ENCODE assay signal across 24 mouse cellular contexts in the genomic region with DNA sequence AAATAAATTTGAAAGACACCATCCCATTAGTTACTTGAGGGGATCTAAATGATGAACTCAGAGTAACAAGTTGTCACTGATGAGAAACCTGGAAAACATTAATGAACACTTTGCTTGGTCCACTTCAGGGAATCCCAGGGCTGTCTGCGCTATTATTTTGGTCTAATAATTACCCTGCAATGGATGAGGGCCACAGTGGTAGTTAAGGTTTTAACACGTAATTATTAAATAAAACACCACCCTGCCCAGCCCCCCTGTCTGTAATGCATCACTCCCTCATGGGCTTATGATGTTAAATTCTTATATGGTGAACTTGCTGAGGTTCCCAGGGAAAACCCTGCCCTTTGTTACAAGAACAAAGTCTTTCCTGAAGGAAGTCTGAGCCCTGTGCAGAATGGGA.
"Had no signal": no experiment of that assay in that cellular context is flagged by ENCODE, and none has a peak within 500 bp of the region (broad histone marks: within the 10 kb centered on the region; RNA-seq: fewer than 3 reads in every experiment).

No protein-coding gene starts in this region.

- H3K27ac ChIP-seq: heart, adult 2 months; heart, embryonic 13.5 days; heart, embryonic 15.5 days; hindbrain, embryonic 13.5 days; hindbrain, embryonic 15.5 days; hindbrain, postnatal 0 days; limb, embryonic 13.5 days; limb, embryonic 15.5 days; liver, embryonic 12.5 days; liver, embryonic 14.5 days had no signal

- H3K36me3 ChIP-seq: heart, embryonic 13.5 days; heart, embryonic 15.5 days; hindbrain, embryonic 13.5 days; hindbrain, embryonic 15.5 days; limb, embryonic 13.5 days; limb, embryonic 15.5 days; liver, embryonic 12.5 days had no signal

- H3K4me3 ChIP-seq: heart, adult 2 months; heart, embryonic 13.5 days; heart, embryonic 15.5 days; hindbrain, embryonic 13.5 days; hindbrain, embryonic 15.5 days; limb, embryonic 13.5 days; limb, embryonic 15.5 days; liver, embryonic 12.5 days had no signal

- H3K4me1 ChIP-seq: hindbrain, embryonic 13.5 days; hindbrain, embryonic 15.5 days; limb, embryonic 15.5 days had no signal

- H3K4me2 ChIP-seq: heart, embryonic 11.5 days; heart, embryonic 13.5 days; heart, embryonic 15.5 days; hindbrain, embryonic 13.5 days; hindbrain, embryonic 15.5 days; limb, embryonic 13.5 days; limb, embryonic 15.5 days; liver, embryonic 12.5 days had no signal

- H3K9ac ChIP-seq: forebrain, postnatal 0 days; heart, embryonic 13.5 days; heart, embryonic 15.5 days; hindbrain, embryonic 13.5 days; hindbrain, embryonic 15.5 days; limb, embryonic 13.5 days; limb, embryonic 15.5 days; liver, embryonic 12.5 days; liver, embryonic 14.5 days had no signal

- H3K9me3 ChIP-seq: heart, embryonic 13.5 days; heart, embryonic 15.5 days; hindbrain, embryonic 15.5 days; limb, embryonic 15.5 days; liver, embryonic 12.5 days had no signal

- DNase-seq: forebrain, postnatal 0 days; gastrocnemius, postnatal 14 days; gastrocnemius, postnatal 36 days; heart, adult 2 months; heart, postnatal 14 days; heart, postnatal 36 days; kidney, adult 2 months; kidney, adult 9 months; kidney, postnatal 10 days; kidney, postnatal 25 days; layer of hippocampus, adult 9-11 months; layer of hippocampus, postnatal 36 days; left cerebral cortex, postnatal 4 days had no signal

- H3K27me3 ChIP-seq: heart, embryonic 13.5 days; heart, embryonic 15.5 days; hindbrain, embryonic 13.5 days; hindbrain, embryonic 15.5 days; limb, embryonic 13.5 days; limb, embryonic 15.5 days; liver, embryonic 12.5 days had no signal

- ATAC-seq: forebrain, postnatal 0 days; hindbrain, postnatal 0 days; intestine, embryonic 16.5 days; liver, embryonic 12.5 days had no signal
